Comparison of ENCODE assay signal across 8 mouse cellular contexts in the genomic region with DNA sequence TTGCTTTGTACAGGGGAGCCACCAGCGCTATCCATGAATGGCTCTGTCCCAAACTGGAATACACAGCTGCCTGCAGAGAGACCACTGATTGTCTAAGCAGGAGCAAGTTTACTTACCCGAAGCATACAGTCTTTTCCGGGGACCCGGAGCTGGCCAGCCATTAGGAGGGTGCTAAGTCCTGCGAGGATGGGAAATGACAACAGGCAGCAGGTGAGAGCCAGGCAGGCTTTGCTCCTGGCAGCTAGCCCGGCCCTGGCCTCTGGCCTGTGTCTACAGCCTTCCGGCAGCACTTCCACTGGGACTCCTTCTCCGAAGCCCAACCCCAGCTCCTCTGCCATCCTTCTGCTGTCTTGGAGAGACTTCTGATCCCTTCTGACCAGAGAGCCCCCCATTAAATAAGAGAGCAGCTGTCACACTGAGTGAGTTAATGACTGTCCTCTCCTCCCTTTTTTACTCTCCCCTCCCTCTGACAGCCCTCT. TPM values are rescaled to one million over a fixed set of nuclear protein-coding genes. Genes with fewer than 3 reads are reported as not detected.
DNase-seq lines count a peak whose midpoint lies in the region; ATAC-seq and TF ChIP-seq lines count a peak whose summit lies in the region.

A gene (minus strand): TSS at position 421 of the 479 bp plus-strand sequence.

- no peak within 1 kb of the TSS for H3ac ChIP-seq in C2C12 (ENCODE audit: control insufficient read depth, insufficient read length, low read depth)

- H3K9ac ChIP-seq in lung, embryonic 14.5 days: no peak within 1 kb of the TSS

- H3K79me2 ChIP-seq in C2C12 (ENCODE audit: control insufficient read depth, insufficient read depth): no peaks in the 10 kb centered on the region

- H3K4me2 ChIP-seq in lung, embryonic 14.5 days: peak within 1 kb of the TSS; percentile 35

- peak within 1 kb of the TSS; percentile 7; the same call in 1 of the 2 replicates for H3K27ac ChIP-seq in lung, embryonic 14.5 days (ENCODE audit: low read depth)

- no peaks in the 10 kb centered on the region for H3K27me3 ChIP-seq in C2C12 (ENCODE audit: control insufficient read depth, insufficient read depth, insufficient read length)
- no peaks in the 10 kb centered on the region for H3K27me3 ChIP-seq in lung, embryonic 14.5 days (ENCODE audit: insufficient read depth, low read length)

- intact Hi-C loops in gastrocnemius, postnatal 14 days (cut with DNase I; ENCODE audit: low total_unique reads): no loop called here

- peak; percentile 40 for DNase-seq in adrenal gland, postnatal 25 days
- DNase-seq in gastrocnemius, postnatal 14 days: peak; percentile 85
- DNase-seq in kidney, adult 11 months: peak; percentile 89
- DNase-seq in lung, embryonic 14.5 days: peak; percentile 70
- DNase-seq in urinary bladder, postnatal 14 days (ENCODE audit: low spot score): peak; percentile 65
- DNase-seq in left cerebral cortex, adult 18-20 months (ENCODE audit: low spot score in 2 of 2): no peak
- DNase-seq in c-Kit-positive CD71-positive TER-119-positive erythroid progenitor cells, embryonic 14.5 days (ENCODE audit: low spot score): no peak

- no peaks in the 10 kb centered on the region for H3K36me3 ChIP-seq in C2C12 (ENCODE audit: control insufficient read depth, insufficient read depth)
- H3K36me3 ChIP-seq in lung, embryonic 14.5 days (ENCODE audit: insufficient read depth): no peaks in the 10 kb centered on the region

- TF ChIP-seq CTCF in C2C12 (IDR thresholded peaks at IDR 0.05; ENCODE audit: control insufficient read depth, insufficient read depth, insufficient read length): no peak
- no peak for TF ChIP-seq CTCF in lung, embryonic 14.5 days (IDR thresholded peaks at IDR 0.05; ENCODE audit: low read depth)

- H3K79me3 ChIP-seq in C2C12 (ENCODE audit: low read depth): no peaks in the 10 kb centered on the region

- WGBS in lung, embryonic 14.5 days: 5% methylated on average over 8 of the region's 8 CpGs

- peak; percentile 64 for ATAC-seq in lung, embryonic 14.5 days (ENCODE audit: insufficient read depth)

- peaks cover 8% of the 10 kb centered on the region; the same call in 1 of the 2 replicates for H3K4me1 ChIP-seq in lung, embryonic 14.5 days (ENCODE audit: insufficient read depth)

- no peaks in the 10 kb centered on the region for H3K9me3 ChIP-seq in lung, embryonic 14.5 days (ENCODE audit: low read depth, low read length)

- no peak within 1 kb of the TSS for H3K4me3 ChIP-seq in C2C12 (ENCODE audit: insufficient read depth, poor library complexity, severe bottlenecking)
- no peak within 1 kb of the TSS for H3K4me3 ChIP-seq in lung, embryonic 14.5 days (ENCODE audit: low read depth, low read length)

TF ChIP-seq in C2C12, 6 proteins besides CTCF, POLR2A, EP300 and RAD21:
- peak; percentile 78 for TF ChIP-seq MYOD1 (IDR thresholded peaks at IDR 0.05; ENCODE audit: control insufficient read depth, insufficient read length, low read depth)
- no peak for TF ChIP-seq CEBPB (IDR thresholded peaks at IDR 0.05; ENCODE audit: low read depth)

RNA-seq across cellular contexts. Expression of the gene that starts here (rescaled TPM):
- polyA plus RNA-seq in C2C12 (2012; fragmentation: generic; extraction: Trizol): 0.06 TPM
- 0.12 TPM in 1 of 2 replicates, not detected in the other for total RNA-seq in adrenal gland, postnatal 25 days (2021)
- total RNA-seq in gastrocnemius, postnatal 14 days (2021): under 1 TPM in 1 of 2 experiments, not detected in 1; 0.11 TPM
- 0.08 and 0.14 TPM in 2 replicates for polyA plus RNA-seq in lung, embryonic 14.5 days (2014; fragmentation: Nextera tagmentation; extraction: Ambion mirVana)
- total RNA-seq in left cerebral cortex, adult 18-20 months (2021): under 1 TPM in 1 of 2 experiments, not detected in 1; 0.14 TPM

Comparison
In these comparisons a context has a peak if more than half of its experiments do, and no peak if none do; other contexts are left out.
1. Peak in DNase-seq in adrenal gland, postnatal 25 days; RNA of the gene not detected or under 1 TPM.
2. Peak in DNase-seq in gastrocnemius, postnatal 14 days; RNA of the gene not detected or under 1 TPM.
3. Peak in DNase-seq, ATAC-seq, H3K27ac ChIP-seq and H3K4me2 ChIP-seq in lung, embryonic 14.5 days; RNA of the gene not detected or under 1 TPM.
4. DNase-seq: peak in kidney, adult 11 months (single experiment) and urinary bladder, postnatal 14 days (single experiment); none in left cerebral cortex, adult 18-20 months (0 of 2) and c-Kit-positive CD71-positive TER-119-positive erythroid progenitor cells, embryonic 14.5 days (single experiment).